Mouse (Mus musculus) hindbrain, embryonic 10.5 days (tissue): ENCODE measurements around the gene Usp19. TPM values are rescaled to one million over a fixed set of nuclear protein-coding genes. Genes with fewer than 3 reads are reported as not detected.

Experiments
- polyA plus RNA-seq: library from polyadenylated mRNA; unstranded; fragments of >200 nt; fragmentation: Nextera tagmentation; extraction: Ambion mirVana; gene quantifications from 2 replicates; pipeline ENCODE4 v1.2.1, GENCODE M21; 2016

The Usp19 gene
- polyA plus RNA-seq, 1 experiment from 2014 or later: 87.8 TPM

Other genes with a start within 250 kb of the Usp19 start
- 81.2 and 81.6 TPM in 2 replicates for gene Dag1, start 226.6 kb upstream of the Usp19 start, polyA plus RNA-seq
- gene Nicn1, start 200.2 kb upstream of the Usp19 start, polyA plus RNA-seq: 39.5 and 54.3 TPM in 2 replicates
- 31.4 and 34.7 TPM in 2 replicates for gene Amt, start 193.7 kb upstream of the Usp19 start, polyA plus RNA-seq
- gene Rhoa, start 184.5 kb upstream of the Usp19 start, polyA plus RNA-seq: 271 and 385 TPM in 2 replicates
- 20.7 and 32.7 TPM in 2 replicates for gene Tcta, start 184.4 kb upstream of the Usp19 start, polyA plus RNA-seq
- 816 and 892 TPM in 2 replicates for gene Gpx1, start 151.7 kb upstream of the Usp19 start, polyA plus RNA-seq
- 124 and 128 TPM in 2 replicates for gene Usp4, start 142.7 kb upstream of the Usp19 start, polyA plus RNA-seq
- gene 1700102P08Rik, start 97.8 kb upstream of the Usp19 start, polyA plus RNA-seq: 0.58 and 0.69 TPM in 2 replicates
- gene Ccdc36, start 62.1 kb upstream of the Usp19 start, polyA plus RNA-seq: 1.0 and 1.2 TPM in 2 replicates
- gene BC048562, start 54.1 kb upstream of the Usp19 start, polyA plus RNA-seq: not detected in 2 replicates
- 56.1 and 56.9 TPM in 2 replicates for gene Ccdc71, start 30.1 kb upstream of the Usp19 start, polyA plus RNA-seq
- 29.5 and 41.3 TPM in 2 replicates for gene Klhdc8b, start 29.0 kb upstream of the Usp19 start, polyA plus RNA-seq
- 40.8 and 41.0 TPM in 2 replicates for gene Lamb2, start 10.9 kb upstream of the Usp19 start, polyA plus RNA-seq
- 103 and 112 TPM in 2 replicates for gene Qars, start 17.1 kb downstream of the Usp19 start, polyA plus RNA-seq
- 153 and 168 TPM in 2 replicates for gene Qrich1, start 26.2 kb downstream of the Usp19 start, polyA plus RNA-seq
- 185 and 214 TPM in 2 replicates for gene Impdh2, start 69.7 kb downstream of the Usp19 start, polyA plus RNA-seq
- gene Ndufaf3, start 76.8 kb downstream of the Usp19 start, polyA plus RNA-seq: 57.0 and 69.3 TPM in 2 replicates
- 169 and 222 TPM in 2 replicates for gene Dalrd3, start 79.3 kb downstream of the Usp19 start, polyA plus RNA-seq
- 166 and 233 TPM in 2 replicates for gene Wdr6, start 88.1 kb downstream of the Usp19 start, polyA plus RNA-seq
- gene P4htm, start 107.1 kb downstream of the Usp19 start, polyA plus RNA-seq: 7.3 and 12.2 TPM in 2 replicates
- gene Arih2, start 158.8 kb downstream of the Usp19 start, polyA plus RNA-seq: 56.4 and 58.8 TPM in 2 replicates
- 30.0 and 33.8 TPM in 2 replicates for gene Slc25a20, start 171.5 kb downstream of the Usp19 start, polyA plus RNA-seq
- 34.2 and 35.0 TPM in 2 replicates for gene Prkar2a, start 198.7 kb downstream of the Usp19 start, polyA plus RNA-seq